Mouse (Mus musculus) liver, adult (tissue): ENCODE results near the gene S100b.

Experiments used
- GATA4 ChIP-seq: IDR thresholded peaks from 2 replicates; pipeline ENCODE4 v1.6.1; 2014; ENCODE audit warnings: mild to moderate bottlenecking, low read length; ENCODE audit not compliant: insufficient replicate concordance

S100b gene

DNA sequence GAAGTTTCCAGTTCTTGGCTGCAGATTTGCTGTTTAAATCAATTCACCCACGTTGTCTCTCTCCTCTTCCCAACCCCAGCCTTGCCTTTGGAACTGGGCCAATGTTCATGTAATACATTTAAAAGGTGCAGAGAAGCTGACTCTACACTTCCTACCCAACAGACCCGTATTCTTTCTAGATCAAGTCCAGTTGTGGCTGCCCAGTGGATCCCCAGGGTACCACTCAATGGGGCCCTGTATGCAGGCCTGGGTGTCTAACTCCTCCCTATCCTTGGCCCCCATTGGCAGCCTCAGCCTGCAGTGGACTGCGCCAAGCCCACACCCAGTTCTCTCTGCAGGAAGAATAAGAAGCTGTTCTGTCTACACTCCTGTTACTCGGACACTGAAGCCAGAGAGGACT lies at the start of gene S100b:
Gene S100b, plus strand, starts transcription at position 318 of the 400 bp plus-strand sequence.
- no peak for TF ChIP-seq GATA4

DNA sequence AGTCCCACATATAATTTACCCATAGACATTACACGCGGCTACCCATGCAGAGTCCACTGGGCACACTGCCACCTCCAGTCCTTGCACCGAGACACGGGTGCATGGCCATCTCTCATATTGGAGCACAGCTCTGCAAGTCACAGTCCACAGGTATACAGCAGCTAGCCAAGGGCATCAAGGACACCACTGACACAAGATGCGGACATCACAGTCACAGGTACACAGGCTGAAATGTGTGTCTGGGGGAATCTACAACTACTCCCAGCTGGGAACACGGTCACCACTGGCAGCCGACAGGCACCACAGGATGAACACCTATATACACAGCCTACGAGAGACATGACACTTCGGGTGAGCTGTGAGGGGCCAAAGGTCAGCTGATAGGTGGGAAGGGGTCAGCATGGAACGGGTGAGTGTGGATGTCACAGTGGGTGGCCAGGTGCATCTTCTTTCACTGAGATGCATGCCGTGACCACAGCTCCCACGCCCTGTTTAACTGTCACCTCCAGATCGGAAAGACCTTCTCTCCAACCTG lies 46.3 kb upstream of the S100b start:
- TF ChIP-seq GATA4, result no peak

- TF ChIP-seq GATA4, result no peak
Observed at GRCm38 (mm10) chr10:76209241-76209640, 44.4 kb upstream of the S100b start.

DNA sequence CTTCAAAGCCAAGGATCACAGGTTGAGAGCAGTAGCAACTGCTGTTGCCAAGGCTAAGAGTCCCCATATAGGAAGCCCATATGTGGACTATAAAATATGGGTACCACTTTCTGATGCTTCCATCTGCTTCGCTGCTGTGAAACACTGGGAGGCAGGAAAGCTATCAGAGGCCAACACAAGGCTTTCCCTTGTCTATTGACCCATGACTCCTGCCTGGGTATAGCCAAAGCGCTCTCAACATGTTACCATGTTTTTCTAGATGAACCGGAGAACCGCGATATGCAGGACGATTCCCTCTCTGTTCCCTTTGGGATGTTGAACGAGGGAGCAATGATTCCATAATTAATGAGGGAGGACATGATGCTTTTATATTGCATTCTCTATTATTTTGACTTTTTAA lies 42.8 kb upstream of the S100b start:
- no peak for TF ChIP-seq GATA4

GRCm38 (mm10) chr10:76212121-76212520 lies 41.5 kb upstream of the S100b start:
- TF ChIP-seq GATA4, result no peak

DNA sequence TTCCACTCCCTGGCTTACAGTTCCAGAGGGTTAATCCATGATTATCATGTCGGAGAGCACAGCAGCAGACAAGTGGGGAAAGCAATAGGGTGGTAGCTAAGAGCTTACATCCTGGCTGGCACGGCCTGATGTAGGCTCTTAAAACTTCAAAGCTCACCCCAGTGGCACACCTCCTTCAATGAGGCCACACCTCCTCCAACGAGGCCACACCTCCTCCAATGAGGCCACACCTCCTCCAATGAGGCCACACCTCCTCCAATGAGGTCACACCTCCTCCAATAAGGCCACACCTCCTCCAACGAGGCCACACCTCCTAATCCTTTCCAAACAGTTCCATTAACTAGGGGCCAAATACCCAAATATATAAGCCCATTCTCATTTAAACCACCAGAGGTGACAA lies 39.5 kb upstream of the S100b start:
- no peak for TF ChIP-seq GATA4

GRCm38 (mm10) chr10:76217056-76217455 lies 36.6 kb upstream of the S100b start:
- TF ChIP-seq GATA4, result no peak

- no peak for TF ChIP-seq GATA4
Observed at GRCm38 (mm10) chr10:76218240-76218639, 35.4 kb upstream of the S100b start.

DNA sequence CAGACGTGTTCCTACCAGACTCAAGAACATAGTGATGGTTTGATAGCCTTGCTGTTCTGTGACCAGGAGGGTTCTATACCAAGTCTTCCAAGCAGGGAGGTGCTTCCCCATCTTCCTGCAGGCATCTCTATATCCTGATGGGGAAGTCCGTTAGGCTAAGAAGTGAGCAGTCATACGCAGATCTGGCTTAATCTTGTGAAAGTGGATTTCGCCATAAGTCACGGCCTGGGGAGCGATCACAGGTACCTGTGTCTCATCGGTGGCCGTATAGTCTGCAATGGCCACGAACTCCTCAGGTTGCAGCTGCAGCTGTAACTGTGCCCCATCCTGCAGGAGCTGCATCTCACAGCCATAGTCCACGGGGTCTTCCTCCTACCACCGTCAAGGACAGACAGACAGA lies 27.7 kb upstream of the S100b start:
- no peak for TF ChIP-seq GATA4

GRCm38 (mm10) chr10:76229627-76230026 lies 24.0 kb upstream of the S100b start:
- no peak for TF ChIP-seq GATA4

DNA sequence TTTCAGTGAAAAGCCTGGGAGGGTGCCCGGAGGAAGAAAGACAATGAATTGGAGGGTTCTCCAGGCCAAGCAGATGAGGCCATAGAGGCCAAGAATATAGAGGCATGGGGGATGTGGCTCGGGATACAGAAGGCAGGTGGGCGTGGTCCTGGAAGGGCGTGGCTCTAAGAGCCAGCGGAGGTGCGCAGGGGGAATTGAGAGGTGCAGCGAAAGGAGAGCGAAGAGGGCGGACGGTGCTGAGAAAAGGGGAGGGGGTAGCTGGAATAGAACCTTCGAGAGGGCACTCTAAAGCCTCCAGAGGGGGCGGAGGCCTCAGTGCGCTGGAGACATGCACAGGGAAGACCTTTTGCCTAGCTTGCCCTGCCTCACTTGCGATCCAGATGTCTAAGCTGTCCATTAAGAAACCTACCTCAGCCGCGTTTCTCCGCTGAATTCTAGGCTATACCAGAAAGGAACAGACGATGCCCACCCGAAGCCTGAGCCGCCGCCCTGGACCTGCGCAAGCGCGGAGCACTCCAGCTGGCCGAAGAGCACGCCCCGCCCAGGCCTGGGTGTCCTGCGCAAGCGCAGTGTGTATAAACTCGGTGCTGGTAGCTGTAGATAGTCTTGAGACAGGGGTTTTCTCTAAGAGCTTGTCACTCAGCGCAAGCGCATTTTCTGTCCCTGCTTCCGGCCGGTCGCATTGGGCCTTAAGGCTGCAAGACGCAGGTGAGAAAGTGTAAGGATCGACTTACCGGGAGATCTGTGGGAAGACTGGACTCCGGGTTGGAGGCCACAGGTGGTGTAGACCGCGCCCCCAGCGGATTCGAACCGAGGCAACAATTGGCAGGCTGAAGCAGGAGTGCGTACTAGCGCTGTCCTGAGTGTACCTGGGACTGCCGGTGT lies 16.1 kb upstream of the S100b start, which contains the start of gene Prmt2:
Gene Prmt2, minus strand, starts transcription at position 525 of the 885 bp plus-strand sequence.
- no peak; the same call in 1 of the 2 replicates for TF ChIP-seq GATA4

GRCm38 (mm10) chr10:76239401-76239800 lies 14.3 kb upstream of the S100b start:
- TF ChIP-seq GATA4, result no peak

DNA sequence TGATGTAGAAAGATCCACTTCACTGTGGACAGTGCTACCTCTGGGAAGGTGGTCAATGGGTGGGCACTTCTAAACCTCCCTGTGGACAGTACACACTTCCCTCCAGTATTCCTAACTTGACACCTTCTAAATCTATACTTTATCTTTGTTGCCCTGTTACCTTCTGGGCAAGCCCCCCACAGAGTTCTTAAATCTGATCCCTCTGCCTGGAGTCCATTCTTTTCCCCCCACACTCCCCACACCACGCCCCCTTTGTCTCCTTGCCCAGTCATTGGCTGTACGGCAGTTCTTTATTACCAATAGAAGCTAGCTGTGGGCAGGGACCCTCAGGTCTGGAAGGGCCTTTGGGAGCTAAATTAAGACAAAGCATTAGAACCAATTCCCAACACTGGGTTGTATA lies 8.5 kb upstream of the S100b start:
- no peak for TF ChIP-seq GATA4

- TF ChIP-seq GATA4, result no peak
Observed at GRCm38 (mm10) chr10:76246601-76247000, 7.1 kb upstream of the S100b start.

GRCm38 (mm10) chr10:76247960-76248646 lies 5.5 kb upstream of the S100b start:
- TF ChIP-seq GATA4, result no peak

DNA sequence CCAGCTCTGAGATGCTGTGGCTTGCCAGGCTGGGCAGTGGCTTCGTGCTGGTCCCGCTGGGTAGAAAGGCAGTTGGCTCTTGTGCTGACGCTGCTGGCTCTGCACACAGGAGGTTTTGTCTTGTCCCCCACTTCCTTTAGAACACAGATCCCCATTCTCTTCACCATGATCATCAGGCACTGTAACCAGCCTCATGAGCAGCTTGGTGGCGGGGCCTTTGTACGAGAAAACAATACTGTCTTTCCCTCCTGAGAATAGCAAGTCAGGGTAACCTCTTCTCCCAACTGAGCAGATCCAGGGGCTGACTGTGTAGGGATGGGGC lies 5.0 kb upstream of the S100b start:
- no peak for TF ChIP-seq GATA4

DNA sequence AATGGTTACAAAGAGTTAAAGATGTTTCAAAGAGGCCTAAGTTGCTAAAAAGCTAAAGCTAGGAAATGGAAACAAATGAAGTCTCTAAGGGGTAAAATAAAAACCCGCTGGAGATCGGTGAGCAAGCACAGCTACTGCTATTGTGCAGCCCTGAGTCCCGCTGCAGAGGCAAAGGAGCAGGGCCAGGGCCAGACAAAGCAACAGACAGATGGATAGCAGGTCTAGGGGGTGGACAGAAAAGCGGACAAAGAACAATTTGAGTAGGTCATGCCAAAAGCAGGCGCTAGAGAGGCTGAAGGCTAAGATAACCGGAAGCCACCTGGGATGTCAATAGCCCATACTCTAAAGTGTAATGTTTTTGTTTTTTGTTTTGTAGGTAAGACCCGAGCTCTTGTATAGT lies 2.8 kb upstream of the S100b start:
- no peak for TF ChIP-seq GATA4

- no peak for TF ChIP-seq GATA4
Observed at GRCm38 (mm10) chr10:76253079-76253478, 574 bp upstream of the S100b start.
